Mouse (Mus musculus): Measurements from ENCODE around the gene Psmb3. TPM values are rescaled to one million over a fixed set of nuclear protein-coding genes. Genes with fewer than 3 reads are reported as not detected.
"Not testable (repeated sequence)": the region's sequence is repeated elsewhere in the genome, so short reads cannot be mapped to it uniquely, and the experiment has no call there.

Psmb3 gene
- polyA plus RNA-seq, 1 experiment = 330 TPM

- TF ChIP-seq CTCF (IDR thresholded peaks at IDR 0.05; ENCODE audit: extremely low read depth, insufficient read length, insufficient replicate concordance, low read depth, low read length) (no peak), POLR2A (IDR thresholded peaks at IDR 0.05; ENCODE audit: low read depth, low read length) (no peak; the same call in 1 of the 2 replicates)
- no peaks in the 10 kb centered on the region for H3K36me3 ChIP-seq (ENCODE audit: control insufficient read depth, insufficient read depth, low read length)
- H3K4me1 ChIP-seq (ENCODE audit: control insufficient read depth, insufficient read depth, insufficient read length, low read length) = peaks cover 10% of the 10 kb centered on the region
- no peaks in the 10 kb centered on the region for H3K27me3 ChIP-seq (ENCODE audit: control insufficient read depth, insufficient read depth, low read length)
- peak within 1 kb of the TSS; percentile 84 for H3K4me3 ChIP-seq (ENCODE audit: low read depth, low read length)
- WGBS = under 1% methylated on average over 85 of the region's 85 CpGs
- peak within 1 kb of the TSS; percentile 94 for H3K27ac ChIP-seq (ENCODE audit: insufficient read depth, low read depth, low read length)
These were observed 3.0 kb upstream of the Psmb3 start, which contains the start of gene Pcgf2 for GRCm38 (mm10) chr11:97700003-97700745. TSS of gene Pcgf2 (minus strand) at chr11:97700497.

DNA sequence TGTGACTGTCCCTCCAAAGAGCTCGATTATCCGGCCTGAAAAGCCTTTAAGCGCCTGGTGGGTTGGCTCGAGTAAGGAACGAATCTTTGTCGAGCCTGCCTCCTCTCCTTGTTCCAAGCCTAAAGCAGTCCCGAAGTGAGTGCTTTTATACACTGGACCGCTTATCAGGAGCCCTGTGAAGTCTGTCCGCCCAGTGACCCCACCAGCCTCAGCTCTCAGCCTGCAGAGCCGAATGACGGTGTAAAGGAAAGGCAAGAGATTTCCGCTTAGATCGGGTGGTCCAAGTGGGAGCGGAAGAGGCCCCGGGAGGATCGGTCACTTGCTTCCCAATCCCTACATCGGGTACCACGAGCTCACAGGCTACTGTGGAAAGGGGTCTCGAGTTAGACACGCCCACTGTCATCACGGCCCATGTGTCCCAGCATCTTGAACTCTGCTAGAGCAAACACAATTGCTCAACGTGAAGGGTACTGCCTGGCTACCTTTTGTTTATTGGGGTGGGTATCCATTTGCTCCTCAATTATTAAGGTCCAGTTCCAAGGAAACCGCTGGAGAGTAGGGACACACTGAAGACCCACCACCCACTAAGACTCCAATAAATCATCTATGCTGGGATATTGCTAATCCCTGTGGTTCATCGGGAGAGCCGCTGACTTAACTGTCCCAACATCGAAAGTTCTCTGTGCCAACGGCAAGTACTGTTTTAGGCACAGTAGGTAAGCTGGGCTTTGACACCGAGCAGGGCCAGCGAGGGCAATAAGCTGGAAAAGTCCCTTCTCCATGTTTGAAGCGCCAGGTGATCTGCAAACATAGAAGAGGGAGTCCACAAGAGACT lies 2.2 kb upstream of the Psmb3 start:
- WGBS = 15% methylated on average over 30 of the region's 30 CpGs
- H3K4me1 ChIP-seq (ENCODE audit: control insufficient read depth, insufficient read depth, insufficient read length, low read length) = peaks cover 6% of the 10 kb centered on the region
- TF ChIP-seq CTCF (IDR thresholded peaks at IDR 0.05; ENCODE audit: extremely low read depth, insufficient read length, insufficient replicate concordance, low read depth, low read length) = no peak
- TF ChIP-seq POLR2A (IDR thresholded peaks at IDR 0.05; ENCODE audit: low read depth, low read length) = no peak

GRCm38 (mm10) chr11:97701581-97702392 lies 1.4 kb upstream of the Psmb3 start:
- 55% methylated on average over 15 of the region's 15 CpGs for WGBS
- Histone ChIP-seq H3K27me3 (ENCODE audit: control insufficient read depth, insufficient read depth, low read length) (no peaks in the 10 kb centered on the region), H3K36me3 (ENCODE audit: control insufficient read depth, insufficient read depth, low read length) (peaks cover 7% of the 10 kb centered on the region), H3K27ac (ENCODE audit: insufficient read depth, low read depth, low read length) (no peak overlapping the region), H3K4me3 (ENCODE audit: low read depth, low read length) (peak overlapping the region; percentile 79; the same call in 1 of the 2 replicates), H3K4me1 (ENCODE audit: control insufficient read depth, insufficient read depth, insufficient read length, low read length) (peaks cover 6% of the 10 kb centered on the region)
- TF ChIP-seq POLR2A (IDR thresholded peaks at IDR 0.05; ENCODE audit: low read depth, low read length) = no peak
- no peak for TF ChIP-seq CTCF (IDR thresholded peaks at IDR 0.05; ENCODE audit: extremely low read depth, insufficient read length, insufficient replicate concordance, low read depth, low read length)

More for the DNA sequence above, 2.2 kb upstream of the Psmb3 start:
- Histone ChIP-seq H3K27ac (ENCODE audit: insufficient read depth, low read depth, low read length) (peak overlapping the region; percentile 94), H3K27me3 (ENCODE audit: control insufficient read depth, insufficient read depth, low read length) (no peaks in the 10 kb centered on the region), H3K36me3 (ENCODE audit: control insufficient read depth, insufficient read depth, low read length) (no peaks in the 10 kb centered on the region; the same call in 1 of the 2 replicates), H3K4me3 (ENCODE audit: low read depth, low read length) (peak overlapping the region; percentile 84)

DNA sequence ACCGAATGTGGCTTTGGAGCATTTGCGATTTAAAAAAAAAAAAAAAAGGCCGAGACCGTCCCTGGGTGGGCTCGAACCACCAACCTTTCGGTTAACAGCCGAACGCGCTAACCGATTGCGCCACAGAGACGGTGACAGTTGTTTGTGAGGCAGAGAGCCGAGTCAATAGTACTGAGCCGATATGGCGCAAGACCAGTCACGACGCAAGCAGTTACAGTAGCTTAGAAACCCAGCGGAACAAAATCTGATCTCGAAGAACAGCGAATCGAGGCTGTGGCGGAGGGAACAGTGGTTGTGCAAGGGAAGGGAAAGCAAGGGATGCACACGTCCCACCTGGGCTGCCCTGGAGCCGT lies 830 bp upstream of the Psmb3 start:
- Histone ChIP-seq H3K36me3 (ENCODE audit: control insufficient read depth, insufficient read depth, low read length) (peaks cover 13% of the 10 kb centered on the region), H3K27ac (ENCODE audit: insufficient read depth, low read depth, low read length) (peak overlapping the region; percentile 55), H3K27me3 (ENCODE audit: control insufficient read depth, insufficient read depth, low read length) (no peaks in the 10 kb centered on the region), H3K4me1 (ENCODE audit: control insufficient read depth, insufficient read depth, insufficient read length, low read length) (peaks cover 6% of the 10 kb centered on the region), H3K4me3 (ENCODE audit: low read depth, low read length) (peak overlapping the region; percentile 79)
- under 1% methylated on average over 24 of the region's 24 CpGs for WGBS
- TF ChIP-seq CTCF (IDR thresholded peaks at IDR 0.05; ENCODE audit: extremely low read depth, insufficient read length, insufficient replicate concordance, low read depth, low read length) (no peak), POLR2A (IDR thresholded peaks at IDR 0.05; ENCODE audit: low read depth, low read length) (no peak)

DNA sequence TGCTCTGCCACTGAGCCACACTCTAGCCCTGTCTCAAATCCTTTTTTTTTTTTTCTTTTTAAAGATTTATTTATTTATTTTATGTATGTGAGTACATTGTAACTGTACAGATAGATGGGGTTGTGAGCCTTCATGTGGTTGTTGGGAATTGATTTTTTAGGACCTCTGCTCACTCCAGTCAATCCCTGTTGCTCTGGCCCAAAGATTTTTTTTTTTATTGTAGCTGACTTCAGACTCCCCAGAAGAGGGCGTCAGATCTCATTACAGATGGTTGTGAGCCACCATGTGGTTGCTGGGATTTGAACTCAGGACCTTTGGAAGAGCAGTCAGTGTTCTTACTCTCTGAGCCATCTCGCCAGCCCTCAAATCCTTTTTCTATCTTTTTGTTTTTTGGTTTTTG lies 6.9 kb downstream of the Psmb3 start:
- H3K4me1 ChIP-seq (ENCODE audit: control insufficient read depth, insufficient read depth, insufficient read length, low read length); H3K27me3 ChIP-seq (ENCODE audit: control insufficient read depth, insufficient read depth, low read length); H3K4me3 ChIP-seq (ENCODE audit: low read depth, low read length); H3K27ac ChIP-seq (ENCODE audit: insufficient read depth, low read depth, low read length): not testable (repeated sequence)
- WGBS = 76% methylated on average over 2 of the region's 2 CpGs
- H3K36me3 ChIP-seq (ENCODE audit: control insufficient read depth, insufficient read depth, low read length) = peaks cover 50% of the 10 kb centered on the region

GRCm38 (mm10) chr11:97711200-97711900 lies 8.2 kb downstream of the Psmb3 start:
- Histone ChIP-seq H3K4me1 (ENCODE audit: control insufficient read depth, insufficient read depth, insufficient read length, low read length) (no peaks in the 10 kb centered on the region), H3K36me3 (ENCODE audit: control insufficient read depth, insufficient read depth, low read length) (peaks cover 47% of the 10 kb centered on the region), H3K27ac (ENCODE audit: insufficient read depth, low read depth, low read length) (no peak overlapping the region), H3K27me3 (ENCODE audit: control insufficient read depth, insufficient read depth, low read length) (no peaks in the 10 kb centered on the region), H3K4me3 (ENCODE audit: low read depth, low read length) (no peak overlapping the region)
- WGBS = 71% methylated on average over 13 of the region's 13 CpGs
- TF ChIP-seq CTCF (IDR thresholded peaks at IDR 0.05; ENCODE audit: extremely low read depth, insufficient read length, insufficient replicate concordance, low read depth, low read length) (no peak), POLR2A (IDR thresholded peaks at IDR 0.05; ENCODE audit: low read depth, low read length) (no peak)
